Mouse (Mus musculus): ENCODE measurements at regions not wholly inside any gene's neighbourhood (a gene's known extent, or its start where the extent isn't known, plus 50 kb on each side); places are given as distances from the start of the nearest gene placed in this dataset.

GRCm38 (mm10) chr16:12693346-12693745 is 416.1 kb upstream of the Ercc4 start:
- TF ChIP-seq CTCF (IDR thresholded peaks at IDR 0.05; ENCODE audit: low read depth) (no peak), EP300 (IDR thresholded peaks at IDR 0.05; ENCODE audit: low read depth) (no peak)

Measured in heart, postnatal 0 days (tissue).